Mouse (Mus musculus) T-cell, adult 2 months (primary cell): ENCODE measurements around the gene Atp10b.

Experiments
- DNase-seq: peaks from one replicate; pipeline ENCODE4 v3.0.0; 2022; ENCODE audit warnings: low spot score

The Atp10b gene

DNA sequence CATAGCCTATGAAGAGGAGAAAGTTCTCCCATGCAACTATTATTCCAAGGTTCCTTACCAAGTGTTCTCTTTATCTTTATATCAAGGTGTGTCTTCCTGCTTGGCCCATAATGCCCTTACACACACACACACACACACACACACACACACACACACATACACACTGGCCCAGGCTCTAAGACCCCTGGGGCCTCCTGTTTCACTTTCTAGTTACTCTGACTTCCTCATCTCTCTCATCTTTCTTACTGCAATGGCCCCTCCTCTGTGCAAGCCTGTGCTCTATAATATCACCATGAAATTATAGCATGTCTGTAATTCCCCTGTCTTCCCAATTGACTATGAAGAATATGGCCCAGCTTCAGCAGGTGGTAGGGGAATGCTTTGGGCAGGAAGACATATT lies 49.7 kb downstream of the Atp10b start:
- DNase-seq = no peak

DNA sequence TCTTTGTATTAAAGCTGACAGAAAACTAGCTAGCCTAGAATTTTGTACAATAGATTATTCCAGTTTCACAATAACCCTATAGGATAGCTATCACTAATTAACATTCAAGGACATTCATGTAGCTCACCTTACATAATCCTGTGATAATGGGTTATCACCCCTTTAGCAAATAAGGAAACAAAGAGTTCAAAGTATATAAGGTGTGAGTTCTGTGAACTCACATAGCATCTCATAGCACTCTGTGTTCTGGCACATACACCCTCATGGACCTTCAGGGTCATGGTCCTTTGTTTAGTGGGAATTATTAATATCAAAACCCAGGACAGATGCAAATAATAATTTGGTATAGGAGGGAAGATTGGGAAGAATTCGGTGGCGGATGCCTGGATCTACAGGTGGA lies 50.4 kb downstream of the Atp10b start:
- no peak for DNase-seq

DNA sequence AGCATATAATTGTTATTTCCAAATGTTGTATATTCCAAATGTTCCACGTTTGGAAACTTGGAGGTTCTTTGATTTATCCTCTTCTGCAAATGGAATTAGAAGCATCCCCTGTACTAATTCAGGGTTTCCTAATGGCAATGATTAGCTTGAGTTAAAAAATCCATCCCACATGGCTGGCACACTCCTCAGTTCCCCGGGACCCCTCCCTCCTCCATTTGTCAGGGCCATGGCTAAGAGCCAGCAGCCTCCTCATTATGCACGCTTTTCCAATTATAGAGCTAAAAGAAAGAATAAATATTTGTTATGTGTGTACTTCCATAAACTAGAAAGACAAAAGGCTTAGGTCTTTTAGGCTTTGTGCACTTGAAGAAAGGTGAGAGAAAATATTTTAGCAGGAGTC lies 53.9 kb downstream of the Atp10b start:
- DNase-seq = no peak

DNA sequence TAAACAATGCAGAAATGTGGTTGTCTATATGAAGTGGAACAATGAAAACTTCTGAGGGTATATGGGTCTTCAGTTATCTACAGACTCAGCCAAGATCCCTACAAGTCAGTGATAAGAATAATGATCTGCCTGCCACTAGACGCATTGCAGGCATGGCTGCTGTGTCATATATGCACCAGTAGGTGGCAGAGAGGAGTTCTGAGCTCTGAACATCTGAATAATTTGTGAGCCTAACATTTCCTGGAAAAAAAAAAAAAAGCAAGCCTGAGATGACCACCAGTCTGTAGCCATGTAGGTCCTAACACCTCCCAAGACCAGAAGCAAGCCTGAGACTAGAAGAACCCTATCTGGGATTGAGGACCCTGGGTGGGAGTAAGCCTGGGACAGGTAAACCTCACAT lies 63.5 kb downstream of the Atp10b start:
- DNase-seq = no peak

DNA sequence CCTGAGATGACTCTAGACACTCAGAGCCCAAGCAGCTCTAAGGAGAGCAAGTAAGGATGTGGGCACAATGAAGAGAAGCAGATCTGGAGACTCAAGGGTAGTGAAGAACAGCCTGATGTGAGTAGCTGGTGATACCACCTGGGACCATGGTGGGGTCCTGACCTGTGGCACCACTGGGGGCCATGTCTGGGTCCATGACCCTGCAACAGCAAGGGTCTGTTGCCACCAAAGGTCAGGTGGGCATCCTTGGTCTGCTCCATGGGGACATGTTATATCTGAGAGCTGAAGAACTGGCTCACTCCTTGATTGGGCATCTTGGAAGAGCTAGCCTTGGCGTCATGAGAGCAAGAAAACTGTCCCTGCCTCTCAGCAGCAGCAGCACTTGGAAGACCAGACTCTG lies 64.1 kb downstream of the Atp10b start:
- DNase-seq = no peak

DNA sequence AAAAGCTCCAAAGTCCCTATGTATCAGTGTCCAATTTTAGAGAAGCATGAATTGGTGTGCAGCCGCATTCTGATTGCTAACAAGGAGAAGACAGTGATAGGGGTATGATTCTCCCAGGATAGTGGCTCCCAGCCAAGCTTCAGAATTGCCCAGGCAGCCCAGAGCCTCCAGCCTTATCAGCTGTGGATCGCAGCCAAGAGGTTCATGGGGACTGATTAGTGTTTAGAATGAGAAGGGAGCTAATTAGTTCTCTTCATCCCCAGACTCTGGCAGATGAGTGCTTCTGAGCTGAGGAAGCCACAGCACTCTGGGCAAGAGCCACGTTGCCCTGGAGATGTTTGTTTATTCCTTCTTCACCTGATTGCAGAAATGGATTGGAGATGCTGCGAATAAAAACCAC lies 67.3 kb downstream of the Atp10b start:
- DNase-seq = no peak

DNA sequence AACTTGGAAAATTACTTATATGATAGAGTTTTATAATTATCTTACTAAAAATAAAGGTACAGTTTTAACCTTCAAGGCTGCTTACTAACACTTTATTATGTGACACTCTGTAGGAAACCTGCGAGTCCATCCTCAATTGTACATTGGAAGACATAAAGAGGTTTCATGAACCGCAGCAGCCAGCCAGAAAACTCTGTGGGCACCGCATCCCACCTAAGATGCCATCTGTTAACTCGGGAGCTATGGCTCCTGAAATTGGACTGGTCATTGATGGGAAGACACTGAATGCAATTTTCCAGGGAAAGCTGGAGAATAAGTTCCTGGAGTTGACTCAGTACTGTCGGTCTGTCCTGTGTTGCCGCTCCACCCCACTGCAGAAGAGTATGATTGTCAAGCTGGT lies 80.6 kb downstream of the Atp10b start:
- DNase-seq = no peak

DNA sequence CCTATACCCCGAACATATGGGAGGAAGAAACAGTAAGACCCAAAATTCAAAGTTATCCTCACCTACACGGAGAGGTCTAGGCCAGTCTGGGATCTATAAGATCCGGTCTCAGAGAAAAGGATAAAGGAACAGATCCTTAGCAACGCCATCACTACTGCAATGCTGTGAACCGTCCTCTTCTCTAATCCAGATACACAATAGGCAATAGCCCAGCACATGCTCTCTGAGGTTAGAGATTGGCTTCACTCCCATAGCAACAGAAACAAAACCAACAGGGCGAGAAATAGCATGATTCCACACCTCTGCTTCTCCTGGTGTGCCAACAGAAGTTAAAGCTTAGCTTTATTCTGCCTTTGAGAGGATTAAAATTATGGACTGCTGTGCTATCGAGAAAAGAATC lies 82.4 kb downstream of the Atp10b start:
- DNase-seq = no peak

DNA sequence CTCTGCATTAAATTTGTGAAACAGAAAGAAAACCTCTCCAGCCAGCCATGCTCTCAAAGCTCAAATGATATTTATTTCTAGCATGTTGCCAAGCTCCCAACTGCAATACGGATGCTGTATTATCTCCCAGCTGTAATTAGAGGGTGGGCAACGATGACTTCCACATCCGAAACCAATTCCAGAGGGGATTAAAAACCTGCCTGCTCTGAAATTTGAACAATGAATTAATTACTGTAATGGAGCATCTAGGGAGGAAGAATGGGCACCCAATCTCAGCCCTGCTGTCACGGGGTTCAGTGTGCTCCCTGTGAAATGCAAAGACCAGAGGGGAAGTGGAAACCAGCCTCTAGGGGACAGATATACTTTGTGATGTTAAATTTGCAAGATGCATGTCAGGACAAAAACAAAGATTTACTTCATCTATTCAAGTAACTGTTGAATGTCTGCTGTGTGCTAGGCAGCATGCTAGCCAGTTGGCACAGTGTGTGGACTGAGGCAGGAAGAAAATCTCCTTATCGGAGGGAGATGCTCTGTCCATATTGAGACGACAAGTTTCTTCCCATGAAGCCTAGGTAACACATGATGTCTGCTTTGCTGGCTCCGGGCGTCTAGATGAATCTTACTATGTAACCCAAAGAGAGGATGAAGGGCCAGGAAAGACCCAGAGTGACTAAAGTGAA lies 86.8 kb downstream of the Atp10b start:
- DNase-seq = no peak

DNA sequence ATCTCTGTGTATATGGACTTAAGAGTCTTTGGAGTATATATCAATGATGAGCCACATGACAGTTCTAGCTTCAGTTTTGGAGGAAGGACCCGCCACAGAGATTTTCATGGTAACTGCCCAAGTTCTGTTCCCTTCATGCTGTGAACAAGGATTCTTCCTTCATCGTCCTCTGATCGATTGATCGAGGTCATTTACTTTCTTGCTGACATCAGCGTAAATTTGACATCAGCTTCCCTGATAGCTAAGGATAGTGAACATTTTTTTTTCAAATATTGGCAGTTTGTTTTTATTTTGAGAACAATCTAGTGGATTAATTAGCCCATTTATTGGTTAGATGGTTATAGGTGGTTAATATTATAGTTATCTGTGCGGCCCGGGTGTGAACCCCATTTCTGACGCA lies 90.1 kb downstream of the Atp10b start:
- no peak for DNase-seq

DNA sequence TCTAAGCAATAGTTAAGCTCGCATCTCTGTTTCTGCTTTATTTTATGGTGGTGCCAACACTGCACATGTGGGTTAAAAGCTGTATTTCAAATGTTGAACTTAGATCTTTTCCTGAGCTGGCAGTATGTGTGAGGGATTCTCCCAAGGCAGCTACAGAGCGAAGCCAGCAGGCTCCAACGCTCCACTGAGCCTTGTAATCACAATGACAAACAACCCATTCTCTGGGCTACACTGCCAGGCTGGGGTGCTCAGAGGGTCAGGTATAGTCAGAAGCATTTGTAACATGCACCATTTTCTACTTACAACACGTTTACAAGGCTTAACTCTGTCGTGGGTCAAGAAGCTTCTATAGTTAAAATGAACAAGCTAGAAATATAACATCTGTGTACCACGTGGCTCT lies 103.4 kb downstream of the Atp10b start:
- no peak for DNase-seq

DNA sequence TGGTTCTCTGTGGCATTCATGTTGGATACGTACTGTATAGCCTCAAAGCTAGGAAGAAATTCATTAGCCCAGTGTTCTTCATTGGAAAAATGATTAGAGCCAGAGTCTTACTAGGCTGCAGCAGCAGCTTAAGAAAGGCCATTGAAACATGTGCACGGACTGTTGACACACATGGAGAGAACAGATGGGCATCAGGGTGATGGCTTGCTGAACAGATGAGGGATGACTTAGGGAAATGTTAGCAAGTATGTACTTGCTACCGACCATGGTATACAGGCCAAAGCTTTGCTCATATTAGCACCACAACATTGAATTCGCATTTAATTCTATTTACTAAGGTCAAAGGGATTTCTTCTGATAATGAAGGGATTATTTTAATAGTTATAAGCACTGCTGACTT lies 105.6 kb downstream of the Atp10b start:
- DNase-seq = no peak

DNA sequence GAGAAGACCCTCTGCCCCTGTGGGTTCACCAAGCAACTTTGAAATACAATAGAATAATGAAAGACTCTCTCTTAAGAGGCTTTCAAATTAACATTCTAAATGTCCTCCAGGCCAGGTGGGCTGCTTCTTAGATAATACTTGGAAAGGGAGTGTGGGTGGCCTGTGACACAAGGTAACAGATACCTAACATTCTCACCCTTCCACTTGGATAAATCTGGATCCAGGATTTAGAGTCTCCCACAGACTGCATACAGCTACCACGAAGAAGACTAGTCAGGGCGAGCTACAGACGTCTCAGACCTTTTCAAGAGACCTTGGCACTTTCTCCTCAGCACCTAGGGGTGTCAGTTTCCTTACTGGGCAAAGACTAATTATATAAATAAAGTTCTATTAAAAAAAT lies 107.6 kb downstream of the Atp10b start:
- no peak for DNase-seq

DNA sequence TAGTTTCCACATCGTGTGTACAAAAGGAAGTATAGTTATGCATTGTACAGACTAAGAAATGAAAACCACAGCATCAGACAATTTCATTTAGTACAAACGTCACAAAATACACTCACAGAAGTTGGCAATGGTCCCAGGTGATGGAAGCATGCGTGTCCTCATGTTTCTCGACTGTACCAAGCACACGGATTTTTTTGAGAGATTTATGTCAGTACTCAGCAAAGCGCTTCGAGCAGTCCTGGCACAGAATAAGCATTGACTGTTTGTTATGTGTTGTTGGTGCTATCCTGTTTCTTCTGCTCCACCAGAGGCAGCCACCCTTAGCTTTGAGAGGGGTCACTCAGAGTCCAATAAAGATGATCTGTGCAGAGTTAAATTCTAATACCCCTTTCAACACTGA lies 108.1 kb downstream of the Atp10b start:
- DNase-seq = no peak

DNA sequence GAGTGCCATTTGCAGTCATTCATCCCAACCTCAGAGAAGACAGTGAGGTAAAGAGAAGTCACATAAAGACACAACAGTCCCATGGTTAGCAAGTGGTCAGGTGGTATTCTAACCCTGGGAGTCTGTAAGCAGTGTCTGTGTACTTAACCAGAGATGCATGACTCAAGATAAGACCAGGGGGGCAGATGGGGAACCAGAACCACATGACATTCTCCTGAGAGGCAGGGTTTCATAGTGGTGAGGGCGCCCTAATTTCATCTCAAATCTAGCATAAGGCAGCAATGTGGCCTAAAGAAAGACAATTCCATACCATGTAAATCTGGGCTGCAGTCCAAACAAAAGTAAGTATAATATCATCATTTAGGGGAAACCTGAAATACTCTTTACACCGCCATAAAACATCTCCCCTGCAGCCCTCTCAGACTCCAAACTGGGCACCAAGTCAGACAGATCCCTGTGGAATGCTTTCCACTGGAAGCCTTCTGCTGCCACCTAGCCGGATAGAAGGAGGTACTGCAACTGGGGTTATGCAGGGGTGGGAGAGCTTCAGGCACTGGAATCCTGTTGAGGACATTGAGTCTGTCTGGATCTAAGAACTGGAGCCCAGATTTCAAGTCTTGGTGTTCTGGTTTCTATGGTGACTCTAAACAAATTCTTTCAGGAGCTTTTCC lies 114.0 kb downstream of the Atp10b start:
- DNase-seq = no peak

DNA sequence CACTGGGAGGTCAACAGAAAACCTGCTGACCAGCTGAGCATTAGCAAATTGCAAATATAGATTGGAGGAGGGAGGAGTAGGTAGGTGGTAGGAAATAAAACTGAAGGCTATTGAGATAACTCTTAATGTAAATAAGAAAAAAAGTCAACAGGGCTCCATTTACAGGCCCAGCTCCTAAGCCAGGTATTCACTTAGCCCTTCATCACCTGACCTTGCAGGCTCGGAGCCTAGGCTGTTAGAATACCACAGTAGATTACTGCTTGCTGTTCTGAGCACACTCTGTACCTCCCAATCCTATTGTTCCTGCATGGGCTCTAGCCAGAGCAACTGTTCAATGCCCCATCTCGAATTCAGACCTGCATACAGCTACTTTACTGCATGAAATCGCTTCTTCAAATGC lies 117.8 kb downstream of the Atp10b start:
- no peak for DNase-seq

DNA sequence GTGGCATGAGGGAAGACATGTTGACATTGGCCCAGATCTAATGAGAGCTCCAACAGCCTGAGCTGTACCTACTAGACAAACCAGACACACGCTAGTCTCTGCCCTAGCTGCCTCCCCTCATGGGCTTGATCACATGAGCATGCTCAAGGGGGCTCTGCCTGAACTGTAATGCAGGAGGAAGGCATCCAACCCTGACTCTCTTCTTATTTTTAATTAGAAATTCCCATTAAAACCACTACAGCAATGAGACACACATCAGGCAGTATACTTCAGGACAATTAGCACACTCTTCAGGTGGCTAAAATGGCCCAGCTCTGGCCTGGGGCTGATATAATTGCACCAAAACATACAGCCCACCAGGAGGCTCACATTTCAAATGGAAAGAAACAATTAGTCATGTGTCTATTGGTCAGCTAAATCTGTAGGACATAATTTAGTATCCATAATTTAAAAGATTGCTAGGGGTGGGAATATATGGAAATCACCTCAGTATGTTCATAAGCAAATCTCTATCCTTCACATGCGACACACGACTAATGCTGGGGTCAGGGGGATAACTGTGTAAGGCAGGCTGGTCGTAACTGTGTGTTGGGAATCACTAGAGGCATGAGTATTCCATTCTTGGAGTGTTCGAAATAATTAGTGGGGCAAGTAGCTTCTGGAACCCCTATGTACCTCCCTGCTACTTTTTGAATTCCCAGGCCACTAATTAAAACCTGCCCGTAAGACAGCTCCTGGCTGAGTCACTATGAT lies 120.0 kb downstream of the Atp10b start:
- DNase-seq = no peak

DNA sequence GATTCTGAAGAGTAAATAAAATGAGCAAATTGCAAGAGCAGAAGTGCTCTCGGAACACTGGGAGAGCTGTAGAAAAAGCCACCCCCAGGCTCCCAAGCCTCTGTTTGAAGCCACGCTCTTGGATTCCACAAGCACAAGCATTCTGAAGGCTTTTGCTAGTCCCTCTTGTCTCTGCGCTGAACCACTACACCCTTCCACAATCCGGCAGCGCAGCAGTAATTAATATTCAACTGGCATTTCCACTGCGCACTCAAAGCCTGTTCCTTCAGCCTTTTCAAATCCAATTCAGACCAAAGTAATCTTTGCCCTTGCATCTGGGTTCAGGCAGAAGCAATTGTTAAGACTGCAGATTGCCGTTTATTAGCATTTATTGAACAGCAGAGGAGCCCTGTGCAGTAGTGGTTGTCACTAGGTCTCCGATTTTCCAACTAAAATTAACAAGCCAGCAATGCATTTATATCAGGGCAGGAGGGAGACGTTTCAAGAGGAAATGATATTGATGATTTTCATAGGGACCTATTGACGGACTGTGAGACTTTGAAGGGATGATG lies 120.7 kb downstream of the Atp10b start:
- no peak for DNase-seq

DNA sequence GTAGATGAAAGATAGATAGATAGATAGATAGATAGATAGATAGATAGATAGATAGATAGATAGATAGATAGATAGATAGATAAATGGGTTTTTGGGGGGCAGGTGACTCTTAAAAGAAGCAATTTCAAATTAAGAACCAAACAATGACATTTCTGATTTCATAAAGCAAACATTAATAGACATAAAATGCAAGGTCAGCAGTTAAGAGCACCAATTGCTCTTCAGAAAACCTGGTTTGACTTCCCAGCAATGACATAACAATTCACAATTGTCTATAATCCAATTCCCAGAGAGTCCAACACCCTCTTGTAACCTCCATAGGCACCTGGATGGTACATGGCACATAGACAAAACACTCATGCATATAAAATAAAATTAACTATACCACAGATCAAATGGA lies 124.2 kb downstream of the Atp10b start:
- DNase-seq = no peak

DNA sequence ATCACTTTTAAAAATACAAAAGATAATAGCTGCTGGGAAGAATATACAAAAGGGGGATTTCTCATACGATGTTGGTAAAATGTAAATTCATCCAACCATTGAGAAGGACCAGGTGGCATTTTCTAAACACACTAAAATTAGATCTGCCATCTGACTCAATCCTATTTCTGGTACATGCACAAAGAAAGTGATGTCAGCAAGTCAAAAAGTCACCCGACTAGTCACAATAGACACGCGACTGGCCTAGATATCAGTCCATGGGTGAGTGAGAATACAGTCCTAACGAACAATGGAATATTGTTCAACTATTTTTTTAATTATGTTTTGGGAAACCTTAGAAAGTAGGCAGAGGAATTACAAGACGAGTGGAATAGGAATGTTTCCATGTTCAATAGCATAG lies 147.9 kb downstream of the Atp10b start:
- DNase-seq = no peak

DNA sequence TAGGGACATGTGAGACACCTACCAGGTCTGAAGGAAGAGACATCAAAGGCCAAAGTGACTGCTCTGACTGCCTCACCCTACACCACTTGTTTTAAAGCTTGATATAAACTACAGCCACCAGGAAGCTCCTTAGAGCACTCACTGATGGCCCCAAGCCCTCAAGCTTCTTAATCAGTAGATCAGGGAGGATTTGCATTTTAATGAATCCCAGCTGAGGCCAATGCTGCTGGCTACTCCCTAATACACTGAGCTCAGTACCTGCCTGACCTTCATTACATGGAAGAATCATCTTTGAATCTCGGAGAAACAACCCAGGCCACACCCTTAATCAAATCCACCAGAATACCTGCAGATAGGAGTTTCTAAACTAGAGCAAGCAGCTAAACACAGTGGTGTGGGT lies 161.3 kb downstream of the Atp10b start:
- no peak for DNase-seq
